ENCODE assay signal across 11 mouse cellular contexts in genomic region chr13:44099511-44099910, GRCm38 (mm10).
DNase-seq lines count a peak whose midpoint lies in the region; ATAC-seq lines count a peak whose summit lies in the region.
"Had no signal": no experiment of that assay in that cellular context is flagged by ENCODE, and none has a peak within 500 bp of the region (broad histone marks: within the 10 kb centered on the region; RNA-seq: fewer than 3 reads in every experiment).

No protein-coding gene starts in this region.

- peak overlapping the region; percentile 30; the same call in 1 of the 2 replicates for H3K27ac ChIP-seq in embryonic facial prominence, embryonic 12.5 days
- peak overlapping the region; percentile 9; the same call in 1 of the 2 replicates for H3K27ac ChIP-seq in hindbrain, embryonic 13.5 days
- H3K27ac ChIP-seq in midbrain, embryonic 16.5 days (ENCODE audit: low read length) = peak overlapping the region; percentile 56

- 40% methylated on average over 9 of the region's 9 CpGs for WGBS in embryonic facial prominence, embryonic 12.5 days
- 16% methylated on average over 9 of the region's 9 CpGs for WGBS in hindbrain, embryonic 13.5 days
- 6% methylated on average over 9 of the region's 9 CpGs for WGBS in midbrain, embryonic 16.5 days

- no peak for ATAC-seq in embryonic facial prominence, embryonic 12.5 days (ENCODE audit: insufficient number of reproducible peaks, insufficient read depth, low FRiP score, low TSS enrichment)
- ATAC-seq in hindbrain, embryonic 13.5 days (ENCODE audit: low FRiP score) = no peak
- peak; percentile 21; the same call in 1 of the 2 replicates for ATAC-seq in midbrain, embryonic 16.5 days

- no peak overlapping the region for H3K4me3 ChIP-seq in embryonic facial prominence, embryonic 12.5 days
- H3K4me3 ChIP-seq in hindbrain, embryonic 13.5 days = no peak overlapping the region
- H3K4me3 ChIP-seq in midbrain, embryonic 16.5 days (ENCODE audit: low read depth, low read length) = no peak overlapping the region
- H3K4me3 ChIP-seq: myocyte had no signal

- H3K4me1 ChIP-seq in embryonic facial prominence, embryonic 12.5 days = peaks cover 26% of the 10 kb centered on the region
- H3K4me1 ChIP-seq in hindbrain, embryonic 13.5 days (replicated peaks) = peaks cover 32% of the 10 kb centered on the region
- peaks cover 38% of the 10 kb centered on the region for H3K4me1 ChIP-seq in midbrain, embryonic 16.5 days (ENCODE audit: control insufficient read depth, insufficient read depth, low read length)

- H3K27me3 ChIP-seq in embryonic facial prominence, embryonic 12.5 days = no peaks in the 10 kb centered on the region
- 0 out of 2 replicates have a peak, but pooled peaks cover 10% of the 10 kb centered on the region for H3K27me3 ChIP-seq in hindbrain, embryonic 13.5 days
- no peaks in the 10 kb centered on the region for H3K27me3 ChIP-seq in midbrain, embryonic 16.5 days (ENCODE audit: control insufficient read depth, insufficient read depth, low read depth, low read length)

- H3K36me3 ChIP-seq in embryonic facial prominence, embryonic 12.5 days = no peaks in the 10 kb centered on the region
- no peaks in the 10 kb centered on the region for H3K36me3 ChIP-seq in hindbrain, embryonic 13.5 days
- H3K36me3 ChIP-seq in midbrain, embryonic 16.5 days (ENCODE audit: control insufficient read depth, insufficient read depth, low read length) = no peaks in the 10 kb centered on the region

- H3K9me3 ChIP-seq in embryonic facial prominence, embryonic 12.5 days = no peaks in the 10 kb centered on the region
- no peaks in the 10 kb centered on the region for H3K9me3 ChIP-seq in hindbrain, embryonic 13.5 days
- no peaks in the 10 kb centered on the region for H3K9me3 ChIP-seq in midbrain, embryonic 16.5 days (replicated peaks; ENCODE audit: control insufficient read depth, low read length, poor library complexity, severe bottlenecking)

- H3K9ac ChIP-seq in embryonic facial prominence, embryonic 12.5 days = no peak overlapping the region
- H3K9ac ChIP-seq in hindbrain, embryonic 13.5 days = no peak overlapping the region
- no peak overlapping the region for H3K9ac ChIP-seq in midbrain, embryonic 16.5 days (ENCODE audit: low read depth, low read length)

- peak; percentile 62 for DNase-seq in embryo, embryonic 11 days
- no peak for DNase-seq in adrenal gland, postnatal 25 days
- DNase-seq in lung, postnatal 14 days = no peak
- DNase-seq in frontal cortex, postnatal 14 days (ENCODE audit: low spot score in 2 of 2) = no peak
- DNase-seq: lung, postnatal 10 days; right cerebral cortex, postnatal 14 days had no signal

- no peak overlapping the region for H3K4me2 ChIP-seq in embryonic facial prominence, embryonic 12.5 days (replicated peaks)
- no peak overlapping the region for H3K4me2 ChIP-seq in hindbrain, embryonic 13.5 days
- H3K4me2 ChIP-seq in midbrain, embryonic 16.5 days (ENCODE audit: low read length) = no peak overlapping the region
- H3K4me2 ChIP-seq: heart, embryonic 11.5 days had no signal
